Mouse (Mus musculus) heart, postnatal 14 days (tissue): ENCODE data around the gene Cblb. TPM values are rescaled to one million over a fixed set of nuclear protein-coding genes. Genes with fewer than 3 reads are reported as not detected.

Experiments used
- DNase-seq, 2 experiments: peaks; one replicate each; pipeline ENCODE4 v3.0.0; 2021 to 2022
- intact Hi-C: fragments of 180-260 bp; cut with DNase I; formaldehyde crosslinking; loops from one replicate; pipeline ENCODE4 v1.15.1; 2025
- total RNA-seq, 2 experiments: library from RNA; stranded (reverse); gene quantifications; 2 replicates each; pipeline ENCODE4 v1.2.3; 2021

The Cblb gene
- total RNA-seq, 2 experiments from 2014 or later: 17.5 to 17.7 TPM

- no peak for DNase-seq
These were observed 3.3 kb downstream of the Cblb start for GRCm38 (mm10) chr16:52034356-52034755.

GRCm38 (mm10) chr16:52036295-52036694, 5.3 kb downstream of the Cblb start:
- intact Hi-C loops: no loop called here
- DNase-seq: no peak

More at GRCm38 (mm10) chr16:52034356-52034755, 3.3 kb downstream of the Cblb start:
- intact Hi-C loops: loop anchor here (5.0 kb wide), 3 partner anchors 38 to 143 kb away; no protein-coding TSS in a partner anchor

DNA sequence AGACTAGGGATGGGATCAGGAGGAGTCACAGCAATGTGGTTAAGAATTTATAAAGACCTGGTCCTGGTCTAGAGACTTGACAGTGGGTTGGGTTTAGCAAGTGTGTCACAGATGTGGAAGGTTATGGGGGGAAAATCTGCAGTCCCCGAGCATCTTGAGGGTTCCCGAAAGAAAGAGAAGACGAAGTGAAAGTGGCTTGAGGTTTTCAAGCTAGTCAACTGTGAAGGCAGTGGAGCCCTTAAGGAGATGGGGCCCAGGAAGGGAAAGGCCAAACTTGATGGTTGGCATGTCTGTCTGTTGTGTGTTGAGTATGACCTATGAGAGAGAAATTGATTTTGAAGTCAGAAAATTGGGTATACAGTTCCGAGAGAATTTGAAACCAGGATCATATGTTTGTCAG, 7.3 kb downstream of the Cblb start:
- DNase-seq: no peak
- intact Hi-C loops: no loop called here

GRCm38 (mm10) chr16:52038821-52039220, 7.8 kb downstream of the Cblb start:
- no peak for DNase-seq
- intact Hi-C loops: no loop called here

DNA sequence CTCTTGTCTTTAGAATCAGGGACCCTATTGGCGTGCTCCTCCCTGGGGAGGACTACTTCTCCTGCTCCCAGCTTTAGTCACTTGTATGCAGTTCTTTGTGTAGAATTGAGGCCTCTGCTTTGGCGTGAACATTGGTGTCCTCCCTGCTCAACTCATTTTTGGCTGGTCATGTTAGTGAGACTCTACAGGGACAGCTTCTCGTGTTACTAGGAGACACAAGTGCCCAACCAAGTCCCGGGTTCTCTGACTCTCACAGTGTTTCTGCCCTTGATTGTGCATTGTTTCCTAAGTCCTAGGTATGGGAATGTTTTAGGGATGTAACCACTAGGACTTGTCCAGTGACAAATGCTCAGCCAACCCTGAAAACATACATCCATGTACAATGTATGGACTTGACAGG, 9.9 kb downstream of the Cblb start:
- intact Hi-C loops: no loop called here
- DNase-seq: no peak

DNA sequence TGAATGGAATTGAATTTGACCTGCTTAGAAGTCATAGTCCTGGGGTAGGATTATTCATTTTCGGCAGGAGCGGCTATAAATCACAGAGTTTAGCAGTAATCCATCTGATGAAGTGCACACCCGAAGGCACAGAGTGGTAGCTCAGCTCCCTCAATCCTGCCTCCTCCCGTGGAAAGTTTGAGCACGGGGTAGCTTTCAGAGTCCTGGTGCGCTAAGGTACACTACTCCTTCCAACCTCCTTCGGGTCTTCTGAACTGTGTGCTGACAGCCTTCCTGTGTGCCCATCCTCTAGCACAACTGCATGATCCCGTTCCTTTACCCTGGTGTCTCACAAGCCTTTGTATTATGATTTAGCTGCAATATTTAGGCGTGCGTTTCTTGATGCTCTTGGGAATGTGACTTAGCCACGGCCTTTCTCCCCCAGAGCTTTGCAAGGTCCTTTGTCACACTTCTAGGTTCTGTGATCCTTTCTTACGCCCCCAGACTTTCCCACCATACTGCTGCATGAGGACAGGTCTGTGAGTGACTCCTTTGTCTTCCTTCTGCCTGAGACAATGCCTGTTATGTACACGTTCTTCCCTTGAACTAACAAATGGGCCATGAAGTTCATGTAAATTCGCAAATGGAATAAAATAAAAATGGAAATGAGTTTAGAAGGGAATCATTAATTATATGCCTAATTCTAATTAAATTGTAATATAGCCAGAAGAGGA, 11.8 kb downstream of the Cblb start:
- intact Hi-C loops: no loop called here

GRCm38 (mm10) chr16:52043380-52044117, 12.5 kb downstream of the Cblb start:
- intact Hi-C loops: no loop called here
- DNase-seq: no peak

More for the DNA sequence above, 11.8 kb downstream of the Cblb start:
- no peak for DNase-seq

DNA sequence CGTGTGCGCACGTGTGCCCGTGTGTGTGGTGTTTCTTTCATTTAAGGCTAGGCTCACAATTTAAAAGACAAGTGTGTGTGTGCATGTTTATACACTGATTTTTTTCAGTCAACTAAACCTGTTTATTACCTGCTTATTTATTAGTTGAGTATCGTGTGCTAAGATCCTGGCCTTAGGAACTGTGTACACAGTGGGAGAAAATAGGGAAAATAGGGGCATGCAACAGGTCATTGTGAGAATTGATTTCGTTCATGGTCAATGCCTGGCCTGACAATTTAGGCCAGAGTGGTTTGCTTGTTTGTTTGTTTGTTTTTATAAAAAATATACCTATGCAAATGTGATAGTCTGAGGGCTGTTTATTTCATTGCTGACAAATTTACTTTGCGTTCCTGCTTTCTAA, 13.5 kb downstream of the Cblb start:
- intact Hi-C loops: no loop called here
- DNase-seq: no peak

DNA sequence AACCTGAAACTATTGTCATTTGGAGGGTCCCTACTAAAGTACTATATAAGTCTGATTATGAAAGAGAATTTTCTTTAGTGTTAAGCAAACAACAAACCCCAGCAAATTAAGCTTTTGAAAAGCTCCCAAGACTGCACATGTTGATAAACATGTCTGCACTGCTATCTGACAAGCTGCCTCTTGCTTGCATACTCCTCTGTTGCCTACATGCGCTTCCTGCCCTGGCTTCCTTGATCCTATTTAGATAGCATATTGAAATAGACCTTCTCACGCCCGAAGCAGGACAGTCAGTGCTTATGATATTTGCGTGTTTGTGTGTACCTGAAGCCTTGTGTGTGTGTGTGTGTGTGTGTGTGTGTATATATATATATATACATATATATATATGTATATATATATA, 14.0 kb downstream of the Cblb start:
- intact Hi-C loops: no loop called here
- no peak for DNase-seq

DNA sequence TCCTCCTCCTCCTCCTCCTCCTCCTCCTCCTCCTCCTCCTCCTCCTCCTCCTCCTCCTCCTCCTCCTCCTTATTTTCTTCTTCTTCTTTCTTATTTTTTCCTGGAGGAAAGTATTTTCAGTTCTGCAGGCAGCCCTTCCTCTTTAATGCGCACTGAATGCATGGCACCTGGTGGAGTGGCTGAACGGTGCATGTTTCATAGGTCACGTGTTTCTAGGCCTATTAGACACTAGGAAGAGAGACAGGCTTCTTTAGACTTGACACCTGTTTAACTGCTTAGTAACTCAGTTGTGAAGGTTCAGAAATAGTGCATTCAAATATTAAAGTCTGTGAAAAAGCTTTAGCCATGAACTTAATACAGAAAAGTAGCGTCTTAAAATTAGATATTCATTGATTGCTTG, 15.4 kb downstream of the Cblb start:
- intact Hi-C loops: no loop called here
- DNase-seq: no peak

DNA sequence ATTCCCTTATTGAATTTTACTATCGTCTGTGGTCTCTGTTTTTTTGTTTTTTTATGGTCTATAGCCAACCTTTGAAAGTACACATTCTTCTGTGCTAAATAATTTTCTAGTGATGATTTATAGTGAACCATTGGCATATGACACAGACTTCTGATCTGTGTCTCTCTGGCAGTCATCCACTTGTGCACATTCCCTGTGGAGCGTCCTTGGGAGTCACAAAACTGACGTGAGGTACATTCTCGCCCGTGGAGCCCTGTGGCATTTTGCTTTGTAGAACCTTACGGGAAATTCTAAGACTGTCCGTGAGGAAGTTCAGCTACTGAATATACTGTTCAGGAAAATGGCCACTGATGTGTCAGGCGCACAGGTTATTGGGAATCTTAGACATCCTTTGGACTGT, 20.1 kb downstream of the Cblb start:
- no peak for DNase-seq
- intact Hi-C loops: no loop called here

GRCm38 (mm10) chr16:52052734-52053133, 21.7 kb downstream of the Cblb start:
- no peak for DNase-seq
- intact Hi-C loops: no loop called here

DNA sequence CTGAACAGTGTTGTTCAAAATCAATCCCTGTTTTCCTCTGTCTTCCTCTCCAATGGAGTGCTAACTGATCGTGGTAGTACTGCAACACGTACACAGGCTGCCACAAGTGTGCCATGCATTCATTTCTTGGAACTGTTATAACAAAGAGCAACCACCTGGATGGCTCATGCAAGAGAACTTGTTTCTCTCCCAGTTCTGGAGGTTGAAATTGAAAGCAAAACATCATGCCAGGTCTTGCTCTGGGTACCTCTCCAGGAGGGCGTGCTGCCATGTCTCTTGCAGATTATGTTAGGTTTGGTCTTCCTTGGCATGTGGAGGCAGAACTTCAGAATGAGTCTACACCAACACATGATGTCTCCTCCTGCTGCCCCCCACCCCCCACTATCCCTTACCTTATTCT, 24.2 kb downstream of the Cblb start:
- no peak for DNase-seq
- intact Hi-C loops: no loop called here

DNA sequence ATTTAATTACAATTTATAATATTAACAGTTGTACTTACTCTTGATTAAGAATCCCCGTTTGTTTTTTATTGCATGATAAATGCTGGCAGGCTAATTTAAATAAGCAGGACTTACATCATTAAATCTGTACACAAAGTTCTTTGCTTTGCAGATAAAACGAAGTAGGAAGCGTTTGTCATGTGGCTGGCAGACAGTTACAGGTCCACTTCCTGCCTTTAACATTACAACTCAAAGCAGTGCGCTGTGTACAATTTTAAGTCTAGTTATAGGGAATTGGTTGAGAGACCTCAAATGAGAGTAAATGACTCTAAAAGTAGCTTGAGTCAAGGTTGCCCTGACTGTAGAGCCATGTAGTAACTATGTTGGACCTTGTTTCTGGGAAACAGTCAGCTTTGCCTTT, 25.1 kb downstream of the Cblb start:
- intact Hi-C loops: no loop called here

DNA sequence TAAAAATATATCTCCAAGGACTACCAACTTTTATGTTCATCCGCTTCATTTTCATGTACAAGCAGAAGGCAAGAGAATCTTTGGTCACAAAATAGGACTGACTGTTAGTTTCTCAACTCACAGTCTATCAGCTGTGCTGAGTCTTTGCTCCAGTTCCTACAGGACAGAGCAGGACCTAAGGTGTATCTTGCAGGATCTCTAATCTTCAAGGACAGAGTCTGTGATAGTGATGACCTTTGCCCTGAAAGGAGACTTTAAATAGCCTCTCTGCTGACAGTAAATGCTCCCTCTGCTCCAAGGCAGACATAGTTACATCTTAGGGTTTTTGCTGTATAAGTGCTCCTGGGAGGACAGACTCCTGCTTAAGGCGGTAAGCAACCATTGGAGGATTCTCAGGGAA, 26.3 kb downstream of the Cblb start:
- no peak for DNase-seq
- intact Hi-C loops: no loop called here

More for the DNA sequence above, 25.1 kb downstream of the Cblb start:
- no peak for DNase-seq

GRCm38 (mm10) chr16:52059535-52059934, 28.5 kb downstream of the Cblb start:
- intact Hi-C loops: no loop called here

GRCm38 (mm10) chr16:52060100-52060719, 29.2 kb downstream of the Cblb start:
- intact Hi-C loops: no loop called here
- peak; percentile 61 to 65 for DNase-seq

More at GRCm38 (mm10) chr16:52059535-52059934, 28.5 kb downstream of the Cblb start:
- no peak for DNase-seq

DNA sequence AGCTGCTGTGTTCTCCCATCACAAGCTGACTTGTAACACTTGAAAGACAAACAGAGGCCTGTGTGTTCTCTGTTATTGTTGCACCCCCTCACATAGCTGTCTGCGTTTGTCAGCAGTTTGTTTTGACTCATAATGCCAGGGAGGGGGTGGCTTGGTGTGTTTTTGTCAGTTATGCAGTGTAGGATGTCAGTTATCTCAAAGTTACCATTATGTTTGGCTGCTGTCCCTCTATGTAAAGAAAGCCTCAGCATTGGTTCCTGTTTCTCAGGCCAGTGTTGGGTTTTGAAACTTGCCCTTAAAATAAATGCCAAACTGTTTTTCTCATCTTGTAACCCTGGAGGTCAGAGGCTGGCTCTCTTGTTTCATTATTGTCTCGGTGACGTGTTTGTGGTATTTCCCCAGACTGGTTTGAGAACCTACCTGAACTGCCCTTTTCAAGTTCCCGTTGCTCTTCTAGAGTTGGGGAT, 30.0 kb downstream of the Cblb start:
- intact Hi-C loops: no loop called here
- DNase-seq: no peak

GRCm38 (mm10) chr16:52064309-52065105, 33.5 kb downstream of the Cblb start:
- no peak for DNase-seq
- intact Hi-C loops: no loop called here
